Mouse (Mus musculus) 3T3-L1 (cell line): ENCODE results near the gene Armt1.
"Not testable (repeated sequence)": the region's sequence is repeated elsewhere in the genome, so short reads cannot be mapped to it uniquely, and the experiment has no call there.

Source experiments
- DNase-seq: peaks from one replicate; pipeline ENCODE4 v3.0.0-alpha.2; 2015; ENCODE audit warnings: low read depth, low spot score

The Armt1 gene

GRCm38 (mm10) chr10:4433871-4434270 lies 1.6 kb downstream of the Armt1 start:
- DNase-seq, result not testable (repeated sequence)

GRCm38 (mm10) chr10:4435416-4435815 lies 3.1 kb downstream of the Armt1 start:
- no peak for DNase-seq

GRCm38 (mm10) chr10:4456409-4456808 lies 24.1 kb downstream of the Armt1 start:
- no peak for DNase-seq

GRCm38 (mm10) chr10:4460201-4460600 lies 27.9 kb downstream of the Armt1 start:
- DNase-seq, result no peak

- DNase-seq, result no peak
Observed at GRCm38 (mm10) chr10:4465799-4466198, 33.5 kb downstream of the Armt1 start.

GRCm38 (mm10) chr10:4469406-4469805 lies 37.1 kb downstream of the Armt1 start:
- DNase-seq, result no peak

- DNase-seq, result no peak
Observed at GRCm38 (mm10) chr10:4473591-4473993, 41.3 kb downstream of the Armt1 start.

- DNase-seq, result no peak
Observed at GRCm38 (mm10) chr10:4475431-4475830, 43.2 kb downstream of the Armt1 start.

- no peak for DNase-seq
Observed at GRCm38 (mm10) chr10:4476604-4477003, 44.3 kb downstream of the Armt1 start.

GRCm38 (mm10) chr10:4480929-4481328 lies 48.7 kb downstream of the Armt1 start:
- DNase-seq, result no peak

- peak; percentile 18 for DNase-seq
Observed at GRCm38 (mm10) chr10:4481695-4482094, 49.4 kb downstream of the Armt1 start.

GRCm38 (mm10) chr10:4482355-4482754 lies 50.1 kb downstream of the Armt1 start, which contains the start of gene Ccdc170:
TSS of gene Ccdc170 (plus strand) at chr10:4482502.
- no peak for DNase-seq

GRCm38 (mm10) chr10:4483848-4484247 lies 51.6 kb downstream of the Armt1 start:
- no peak for DNase-seq

- DNase-seq, result no peak
Observed at GRCm38 (mm10) chr10:4484986-4485385, 52.7 kb downstream of the Armt1 start.

GRCm38 (mm10) chr10:4489865-4490264 lies 57.6 kb downstream of the Armt1 start:
- DNase-seq, result no peak

- no peak for DNase-seq
Observed at GRCm38 (mm10) chr10:4491281-4491680, 59.0 kb downstream of the Armt1 start.

- no peak for DNase-seq
Observed at GRCm38 (mm10) chr10:4492045-4492444, 59.8 kb downstream of the Armt1 start.

- no peak for DNase-seq
Observed at GRCm38 (mm10) chr10:4492909-4493308, 60.6 kb downstream of the Armt1 start.

GRCm38 (mm10) chr10:4503251-4503650 lies 71.0 kb downstream of the Armt1 start:
- no peak for DNase-seq
